Comparison of ENCODE assay signal across 8 mouse cellular contexts in the genomic region with DNA sequence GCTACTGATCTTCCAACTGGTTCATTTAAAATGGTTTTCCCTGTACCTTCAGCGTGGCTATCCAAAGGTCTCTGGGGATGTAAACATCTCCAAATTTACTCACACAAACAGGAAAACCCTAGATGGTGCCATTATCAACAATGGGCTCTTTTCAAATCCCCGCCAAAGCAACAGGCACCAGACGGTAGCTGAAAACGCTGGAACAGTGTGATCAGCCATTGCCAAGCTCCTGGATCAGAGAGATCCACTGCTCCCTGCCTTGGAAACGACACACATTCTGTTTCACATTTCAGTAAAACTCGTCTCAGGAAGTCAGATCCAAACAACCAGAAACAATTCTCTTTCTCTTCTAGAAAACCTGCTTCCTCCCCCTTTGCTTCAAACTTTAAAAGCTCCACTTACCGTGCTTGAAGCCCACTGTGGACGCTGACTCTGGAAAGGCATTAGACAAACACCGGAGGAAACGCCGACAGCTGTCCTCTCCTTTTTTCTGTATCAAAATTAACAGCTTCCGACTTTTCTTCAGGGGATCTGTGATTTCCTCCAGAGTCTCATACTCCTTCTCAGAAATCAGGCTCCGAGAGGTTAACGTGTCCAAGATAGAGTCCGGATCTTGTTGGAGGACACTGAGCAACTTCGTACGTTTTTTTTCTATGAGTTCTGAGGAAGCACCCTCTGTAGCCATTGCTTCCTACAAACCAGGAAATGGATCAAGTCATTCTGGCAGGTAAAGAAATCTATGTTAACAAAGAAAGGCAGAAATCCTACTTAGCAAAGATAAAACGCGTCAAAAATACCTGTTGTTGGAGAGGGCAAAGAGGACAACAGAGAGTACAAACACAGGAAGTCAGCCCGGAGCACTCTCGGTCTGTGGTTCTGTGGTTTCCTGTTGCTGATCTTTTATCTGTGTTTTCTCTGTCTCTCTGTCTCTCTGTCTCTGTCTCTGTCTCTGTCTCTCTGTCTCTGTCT. TPM values are rescaled to one million over a fixed set of nuclear protein-coding genes. Genes with fewer than 3 reads are reported as not detected.
DNase-seq lines count a peak whose midpoint lies in the region; ATAC-seq and TF ChIP-seq lines count a peak whose summit lies in the region.

A gene (minus strand): TSS at position 854 of the 969 bp plus-strand sequence.

- no peak within 1 kb of the TSS for H3K9ac ChIP-seq in ES-E14 (ENCODE audit: insufficient read depth, low read depth, low read length, poor library complexity, severe bottlenecking)
- peak within 1 kb of the TSS; percentile 59 for H3K9ac ChIP-seq in heart, postnatal 0 days (replicated peaks; ENCODE audit: low read depth, low read length)
- H3K9ac ChIP-seq in neural tube, embryonic 15.5 days (replicated peaks), result no peak within 1 kb of the TSS

- no peak for TF ChIP-seq EP300 in heart, postnatal 0 days (IDR thresholded peaks at IDR 0.05; ENCODE audit: low read depth)

- no peaks in the 10 kb centered on the region for H3K27me3 ChIP-seq in heart, postnatal 0 days (ENCODE audit: control insufficient read depth, insufficient read depth, low read length)
- H3K27me3 ChIP-seq in neural tube, embryonic 15.5 days (replicated peaks), result no peaks in the 10 kb centered on the region

- peak; percentile 37 for DNase-seq in adrenal gland, postnatal 10 days
- no peak for DNase-seq in adrenal gland, adult 2 months
- no peak for DNase-seq in ES-E14 (ENCODE audit: low read depth, low spot score)
- DNase-seq in heart, postnatal 0 days (ENCODE audit: low spot score), result peak; percentile 20
- peak; percentile 38 to 47 for DNase-seq in layer of hippocampus, postnatal 36 days
- DNase-seq in right cerebral cortex, postnatal 4 days, result no peak
- no peak for DNase-seq in left cerebral cortex, adult 18-20 months (ENCODE audit: low spot score in 2 of 2)

- H3K9me3 ChIP-seq in ES-E14 (ENCODE audit: control insufficient read depth, insufficient read depth, low read depth, low read length), result no peaks in the 10 kb centered on the region
- no peaks in the 10 kb centered on the region for H3K9me3 ChIP-seq in heart, postnatal 0 days (replicated peaks; ENCODE audit: control insufficient read depth, low read length)
- H3K9me3 ChIP-seq in neural tube, embryonic 15.5 days (replicated peaks), result no peaks in the 10 kb centered on the region

- H3K4me3 ChIP-seq in ES-E14 (ENCODE audit: insufficient read depth in 1 of 2, low read depth in 1 of 2, low read length in 2 of 2, poor library complexity in 1 of 2, severe bottlenecking in 1 of 2), result peak within 1 kb of the TSS; percentile 0 to 11; a peak in 3 of 4 replicates
- H3K4me3 ChIP-seq in heart, postnatal 0 days (ENCODE audit: low read depth, low read length), result peak within 1 kb of the TSS; percentile 48
- peak within 1 kb of the TSS; percentile 8; the same call in 1 of the 2 replicates for H3K4me3 ChIP-seq in neural tube, embryonic 15.5 days (replicated peaks)

- 37% methylated on average over 21 of the region's 21 CpGs for WGBS in heart, postnatal 0 days
- WGBS in neural tube, embryonic 15.5 days, result 75% methylated on average over 21 of the region's 21 CpGs

- in situ Hi-C loops in ES-E14 (cut with MboI; ENCODE audit: low sequenced_read_pairs in 2 of 2, unreplicated experiment in 2 of 2), result no loop called here

- H3K27ac ChIP-seq in ES-E14 (ENCODE audit: insufficient read depth, low read depth, low read length, poor library complexity, severe bottlenecking), result no peak within 1 kb of the TSS
- H3K27ac ChIP-seq in heart, postnatal 0 days (ENCODE audit: low read depth), result peak within 1 kb of the TSS; percentile 69
- H3K27ac ChIP-seq in neural tube, embryonic 15.5 days (replicated peaks), result no peak within 1 kb of the TSS; the same call in 1 of the 2 replicates

- no peaks in the 10 kb centered on the region for H3K4me1 ChIP-seq in ES-E14 (ENCODE audit: control insufficient read depth in 2 of 2, insufficient read depth in 2 of 2, low read length in 2 of 2, poor library complexity in 1 of 2)
- no peaks in the 10 kb centered on the region; the same call in 1 of the 2 replicates for H3K4me1 ChIP-seq in heart, postnatal 0 days (ENCODE audit: control insufficient read depth, insufficient read depth)
- H3K4me1 ChIP-seq in neural tube, embryonic 15.5 days, result no peaks in the 10 kb centered on the region

- no peak for TF ChIP-seq CTCF in heart, postnatal 0 days (IDR thresholded peaks at IDR 0.05; ENCODE audit: low read depth)

- peak within 1 kb of the TSS; percentile 54 for H3K4me2 ChIP-seq in heart, postnatal 0 days (ENCODE audit: low read depth, low read length)
- H3K4me2 ChIP-seq in neural tube, embryonic 15.5 days, result peak within 1 kb of the TSS; percentile 1; the same call in 1 of the 2 replicates

- no peak for ATAC-seq in heart, postnatal 0 days (ENCODE audit: insufficient read depth, low read depth)
- ATAC-seq in neural tube, embryonic 15.5 days (ENCODE audit: low FRiP score), result no peak

- H3K36me3 ChIP-seq in ES-E14 (ENCODE audit: control insufficient read depth, insufficient read depth, low read length, poor library complexity, severe bottlenecking), result no peaks in the 10 kb centered on the region
- H3K36me3 ChIP-seq in heart, postnatal 0 days (replicated peaks; ENCODE audit: control insufficient read depth, insufficient read depth, low read length), result peaks cover 3% of the 10 kb centered on the region; the same call in 1 of the 2 replicates
- no peaks in the 10 kb centered on the region for H3K36me3 ChIP-seq in neural tube, embryonic 15.5 days

TF ChIP-seq in ES-E14, 5 proteins besides CTCF, POLR2A, EP300 and RAD21:
- TF ChIP-seq ZNF384 (IDR thresholded peaks at IDR 0.05; ENCODE audit: low read depth, low read length) (no peak), HCFC1 (IDR thresholded peaks at IDR 0.05; ENCODE audit: borderline replicate concordance, insufficient read depth, low read length) (no peak), ZC3H11A (IDR thresholded peaks at IDR 0.05; ENCODE audit: borderline replicate concordance, low read depth, low read length) (no peak), CHD2 (IDR thresholded peaks at IDR 0.05; ENCODE audit: low read depth, low read length) (no peak), MAFK (IDR thresholded peaks at IDR 0.05; ENCODE audit: insufficient read depth, low read depth, low read length) (no peak)

RNA-seq across cellular contexts. Expression of the gene that starts here (rescaled TPM):
- total RNA-seq in adrenal gland, postnatal 10 days (2021), result 1 to 10 TPM; 9.3 TPM
- 1 to 10 TPM; 7.7 to 8.6 TPM for total RNA-seq in adrenal gland, adult 2 months (2021)
- 1.0 and 1.4 TPM in 2 replicates for polyA plus RNA-seq in adrenal gland, adult 2 months (2012; rRNA removed)
- 0.18 and 0.37 TPM in 2 replicates for total RNA-seq in ES-E14 (2012; rRNA removed)
- total RNA-seq in heart, postnatal 0 days (2014; rRNA removed; ENCODE audit: low replicate concordance), result 1.8 and 2.2 TPM in 2 replicates
- 1.7 and 1.8 TPM in 2 replicates for polyA plus RNA-seq in heart, postnatal 0 days (2015; fragmentation: Nextera tagmentation; extraction: Ambion mirVana)
- 1 to 10 TPM; 5.3 TPM for total RNA-seq in layer of hippocampus, postnatal 36 days (2021)
- polyA plus RNA-seq in neural tube, embryonic 15.5 days (2015; fragmentation: Nextera tagmentation; extraction: Ambion mirVana), result 0.32 and 0.91 TPM in 2 replicates
- 1 to 10 TPM; 1.3 to 2.1 TPM for total RNA-seq in left cerebral cortex, adult 18-20 months (2021)

Comparison
In these comparisons a context has a peak if more than half of its experiments do, and no peak if none do; other contexts are left out.
1. DNase-seq: peak in adrenal gland, postnatal 10 days (single experiment), heart, postnatal 0 days (single experiment) and layer of hippocampus, postnatal 36 days (2 of 2); none in adrenal gland, adult 2 months (single experiment), ES-E14 (single experiment), right cerebral cortex, postnatal 4 days (single experiment) and left cerebral cortex, adult 18-20 months (0 of 2).
2. Peak in every context shown above with its lines, with median percentiles within 50 percentile points of each other: H3K4me3 ChIP-seq.